Mouse (Mus musculus) urinary bladder, postnatal 25 days (tissue): ENCODE measurements at regions not wholly inside any gene's neighbourhood (a gene's known extent, or its start where the extent isn't known, plus 50 kb on each side); places are given as distances from the start of the nearest gene placed in this dataset.

Experiments
- DNase-seq: peaks from one replicate; pipeline ENCODE4 v3.0.0; 2022; ENCODE audit warnings: low spot score

- DNase-seq, result no peak
These were observed 459.9 kb upstream of the Mgmt start for GRCm38 (mm10) chr7:136434510-136434909.

- DNase-seq, result no peak
These were observed 451.0 kb upstream of the Mgmt start for GRCm38 (mm10) chr7:136443436-136443835.

- no peak for DNase-seq
These were observed 449.3 kb upstream of the Mgmt start for GRCm38 (mm10) chr7:136445091-136445490.

GRCm38 (mm10) chr7:136449286-136449685, 445.1 kb upstream of the Mgmt start:
- DNase-seq, result no peak

- no peak for DNase-seq
These were observed 442.6 kb upstream of the Mgmt start for GRCm38 (mm10) chr7:136451672-136452361.

- DNase-seq, result no peak
These were observed 441.9 kb upstream of the Mgmt start for GRCm38 (mm10) chr7:136452561-136452960.

GRCm38 (mm10) chr7:136457171-136457570, 437.2 kb upstream of the Mgmt start:
- DNase-seq, result no peak

GRCm38 (mm10) chr7:136457867-136458448, 436.5 kb upstream of the Mgmt start:
- DNase-seq, result no peak

- no peak for DNase-seq
These were observed 417.3 kb upstream of the Mgmt start for GRCm38 (mm10) chr7:136477135-136477534.

- no peak for DNase-seq
These were observed 413.7 kb upstream of the Mgmt start for GRCm38 (mm10) chr7:136480641-136481202.

- no peak for DNase-seq
These were observed 411.2 kb upstream of the Mgmt start for GRCm38 (mm10) chr7:136483237-136483636.

GRCm38 (mm10) chr7:136487556-136487955, 406.9 kb upstream of the Mgmt start:
- DNase-seq, result no peak

GRCm38 (mm10) chr7:136494862-136495261, 399.6 kb upstream of the Mgmt start:
- no peak for DNase-seq

GRCm38 (mm10) chr7:136496335-136497242, 397.8 kb upstream of the Mgmt start:
- DNase-seq, result no peak

GRCm38 (mm10) chr7:136500059-136500458, 394.4 kb upstream of the Mgmt start:
- no peak for DNase-seq

GRCm38 (mm10) chr7:136501094-136501493, 393.3 kb upstream of the Mgmt start:
- no peak for DNase-seq

- DNase-seq, result no peak
These were observed 392.3 kb upstream of the Mgmt start for GRCm38 (mm10) chr7:136501855-136502847.

GRCm38 (mm10) chr7:136511389-136511788, 383.0 kb upstream of the Mgmt start:
- no peak for DNase-seq

GRCm38 (mm10) chr7:136515376-136515775, 379.0 kb upstream of the Mgmt start:
- no peak for DNase-seq

- no peak for DNase-seq
These were observed 368.6 kb upstream of the Mgmt start for GRCm38 (mm10) chr7:136525821-136526220.
